Mouse (Mus musculus) lung, embryonic 14.5 days (tissue): ENCODE data around the gene Arid5b. TPM values are rescaled to one million over a fixed set of nuclear protein-coding genes. Genes with fewer than 3 reads are reported as not detected.

Source experiments
- ATAC-seq: fragments of 200-750 bp; cut with Nextera tagmentation; 2 replicates; pipeline ENCODE4 v1.8.0; 2017; ENCODE audit warnings: mild to moderate bottlenecking, moderate TSS enrichment, moderate library complexity; ENCODE audit not compliant: insufficient read depth
- DNase-seq: peaks from one replicate; pipeline ENCODE4 v3.0.0-alpha.2; 2015
- H3K27ac ChIP-seq: fragments of 300-500 bp; sonication (generic); 2 replicates; pipeline ENCODE4 v1.5.1; 2014; ENCODE audit warnings: low read depth, mild to moderate bottlenecking, moderate library complexity
- H3K27me3 ChIP-seq: fragments of 300-500 bp; sonication (generic); 2 replicates; pipeline ENCODE4 v1.6.1; 2014; ENCODE audit warnings: low read length, control low read depth; ENCODE audit not compliant: insufficient read depth
- H3K36me3 ChIP-seq: fragments of 300-500 bp; sonication (generic); 2 replicates; pipeline ENCODE4 v1.6.1; 2014; ENCODE audit warnings: control low read depth; ENCODE audit not compliant: insufficient read depth
- H3K4me1 ChIP-seq: fragments of 300-500 bp; sonication (generic); 2 replicates; pipeline ENCODE4 v1.6.1; 2014; ENCODE audit warnings: antibody characterized with exemption, control low read depth; ENCODE audit not compliant: insufficient read depth
- H3K4me2 ChIP-seq: fragments of 300-500 bp; sonication (generic); 2 replicates; pipeline ENCODE4 v1.6.1; 2014; ENCODE audit warnings: mild to moderate bottlenecking
- H3K4me3 ChIP-seq: fragments of 300-500 bp; sonication (generic); 2 replicates; pipeline ENCODE4 v1.5.1; 2014; ENCODE audit warnings: low read depth, low read length
- H3K9ac ChIP-seq: fragments of 300-500 bp; sonication (generic); 2 replicates; pipeline ENCODE4 v1.6.1; 2014
- H3K9me3 ChIP-seq: fragments of 300-500 bp; sonication (generic); 2 replicates; pipeline ENCODE4 v1.6.1; 2016; ENCODE audit warnings: low read depth, low read length, control low read depth
- CTCF ChIP-seq: IDR thresholded peaks from 2 replicates; pipeline ENCODE4 v1.5.1; 2016; ENCODE audit warnings: antibody characterized with exemption, low read depth
- WGBS: fragments of 180-500 bp; shearing (Covaris S2); extraction: QIAGEN DNeasy Blood & Tissue Kit; methylation state at CpG from one replicate; pipeline ENCODE4 v1.1.7; 2014; 5-methylcytosine and 5-hydroxymethylcytosine counted together
- polyA plus RNA-seq: library from polyadenylated mRNA; unstranded; fragments of >200 nt; fragmentation: Nextera tagmentation; extraction: Ambion mirVana; gene quantifications from 2 replicates; pipeline ENCODE4 v1.2.1, GENCODE M21; 2014

Gene Arid5b
- polyA plus RNA-seq, 1 experiment from 2014 or later: 41.2 TPM

DNA sequence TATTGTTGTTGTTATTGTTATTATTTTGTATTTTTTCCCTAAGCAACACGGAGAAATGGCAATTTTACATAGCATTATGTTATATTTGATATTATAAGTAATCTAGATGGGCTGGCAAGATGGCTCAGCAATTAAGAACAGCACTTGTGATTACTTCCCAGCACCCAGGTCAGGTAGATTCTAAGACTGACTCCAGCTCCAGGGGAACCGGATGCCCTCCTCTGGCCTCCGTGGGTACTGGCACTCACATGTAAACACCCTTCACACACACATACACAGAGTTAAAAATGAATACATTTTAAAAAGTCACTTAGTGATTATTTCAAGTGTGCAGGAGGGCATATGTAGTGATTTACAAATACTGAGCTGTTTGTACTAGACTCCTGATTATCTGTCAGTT lies 190.8 kb downstream of the Arid5b start:
- Histone ChIP-seq H3K4me2 (no peak overlapping the region), H3K9ac (no peak overlapping the region), H3K4me3 (no peak overlapping the region), H3K36me3 (no peaks in the 10 kb centered on the region), H3K27me3 (no peaks in the 10 kb centered on the region), H3K27ac (no peak overlapping the region), H3K9me3 (no peaks in the 10 kb centered on the region), H3K4me1 (peaks cover 9% of the 10 kb centered on the region; the same call in 1 of the 2 replicates)
- WGBS: 60% methylated on average over 3 of the region's 3 CpGs
- DNase-seq (no peak), ATAC-seq (no peak)
- 0 out of 2 replicates have a peak, but pooled peaks have one; percentile 1 for TF ChIP-seq CTCF

- DNase-seq (no peak), ATAC-seq (no peak)
- Histone ChIP-seq H3K4me1 (peaks cover 9% of the 10 kb centered on the region; the same call in 1 of the 2 replicates), H3K9ac (no peak overlapping the region), H3K4me2 (no peak overlapping the region), H3K36me3 (no peaks in the 10 kb centered on the region), H3K9me3 (no peaks in the 10 kb centered on the region), H3K27me3 (no peaks in the 10 kb centered on the region), H3K4me3 (no peak overlapping the region), H3K27ac (no peak overlapping the region)
- no peak for TF ChIP-seq CTCF
- 72% methylated on average over 4 of the region's 4 CpGs for WGBS
Measured at GRCm38 (mm10) chr10:68086973-68087372, 191.6 kb downstream of the Arid5b start.

- TF ChIP-seq CTCF: no peak
- no peak for DNase-seq
- H3K27ac ChIP-seq: no peak overlapping the region
- no peak overlapping the region for H3K4me3 ChIP-seq
- no peaks in the 10 kb centered on the region for H3K36me3 ChIP-seq
- 0 out of 2 replicates have a peak, but pooled peaks cover 3% of the 10 kb centered on the region for H3K4me1 ChIP-seq
- no peaks in the 10 kb centered on the region for H3K9me3 ChIP-seq
- H3K4me2 ChIP-seq: no peak overlapping the region
- H3K9ac ChIP-seq: no peak overlapping the region
- no peak for ATAC-seq
- 76% methylated on average over 4 of the region's 4 CpGs for WGBS
- H3K27me3 ChIP-seq: no peaks in the 10 kb centered on the region
Measured at GRCm38 (mm10) chr10:68085574-68085973, 193.0 kb downstream of the Arid5b start.

DNA sequence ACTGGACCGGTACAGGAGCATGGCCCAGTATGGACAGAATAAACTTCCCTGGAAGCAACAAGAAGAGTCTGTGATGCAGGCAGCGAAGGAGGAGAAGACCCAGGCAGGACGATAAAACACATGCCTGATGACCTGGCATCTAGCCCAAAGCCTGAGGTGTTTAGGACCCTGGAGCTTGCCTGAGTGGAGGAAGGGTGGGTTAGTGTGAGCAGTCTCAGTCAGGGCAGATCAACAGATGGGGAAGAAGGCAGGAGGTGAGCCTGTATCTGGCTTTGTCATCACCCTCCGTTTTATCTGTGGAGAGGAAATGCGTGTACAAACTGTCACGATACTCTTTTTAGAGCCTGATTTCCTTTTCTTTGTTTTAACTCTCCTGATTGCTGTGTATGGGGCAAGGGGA lies 196.8 kb downstream of the Arid5b start:
- Histone ChIP-seq H3K36me3 (no peaks in the 10 kb centered on the region), H3K27me3 (no peaks in the 10 kb centered on the region), H3K27ac (no peak overlapping the region), H3K4me3 (no peak overlapping the region), H3K9ac (no peak overlapping the region), H3K4me1 (no peaks in the 10 kb centered on the region), H3K4me2 (no peak overlapping the region), H3K9me3 (no peaks in the 10 kb centered on the region)
- WGBS: 32% methylated on average over 6 of the region's 6 CpGs
- no peak for ATAC-seq
- no peak for TF ChIP-seq CTCF
- DNase-seq: peak; percentile 46

- Histone ChIP-seq H3K4me2 (no peak overlapping the region), H3K36me3 (no peaks in the 10 kb centered on the region), H3K4me1 (no peaks in the 10 kb centered on the region), H3K27me3 (no peaks in the 10 kb centered on the region), H3K9me3 (no peaks in the 10 kb centered on the region), H3K9ac (no peak overlapping the region), H3K27ac (no peak overlapping the region), H3K4me3 (no peak overlapping the region)
- WGBS: 79% methylated on average over 10 of the region's 10 CpGs
- DNase-seq: no peak
- ATAC-seq: no peak
- no peak for TF ChIP-seq CTCF
Measured at GRCm38 (mm10) chr10:68079910-68080670, 198.4 kb downstream of the Arid5b start.

GRCm38 (mm10) chr10:68078708-68079107 lies 199.8 kb downstream of the Arid5b start:
- Histone ChIP-seq H3K9ac (no peak overlapping the region), H3K36me3 (no peaks in the 10 kb centered on the region), H3K4me2 (no peak overlapping the region), H3K4me3 (no peak overlapping the region), H3K9me3 (no peaks in the 10 kb centered on the region), H3K27me3 (no peaks in the 10 kb centered on the region), H3K27ac (no peak overlapping the region), H3K4me1 (no peaks in the 10 kb centered on the region)
- ATAC-seq: no peak
- no peak for DNase-seq
- no peak for TF ChIP-seq CTCF
- 90% methylated on average over 3 of the region's 3 CpGs for WGBS

DNA sequence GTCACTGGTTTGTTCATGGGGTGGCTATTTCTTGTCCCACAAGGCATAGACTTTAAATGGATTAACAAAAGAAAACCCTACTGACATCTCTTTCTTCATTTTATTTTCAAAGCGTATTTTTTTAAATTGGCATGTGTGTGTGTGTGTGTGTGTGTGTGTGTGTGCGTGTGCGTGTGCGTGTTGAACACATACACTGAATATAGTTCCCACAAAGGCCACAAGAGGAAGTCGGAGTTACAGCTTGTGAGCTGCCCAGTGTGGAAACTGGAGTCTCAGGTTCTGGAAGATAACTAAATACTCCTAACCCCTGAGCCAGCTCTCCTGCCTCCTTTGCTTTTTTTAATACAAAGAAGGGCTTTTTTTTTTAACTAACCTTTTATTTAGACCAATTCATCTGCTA lies 203.4 kb downstream of the Arid5b start:
- Histone ChIP-seq H3K4me3 (no peak overlapping the region), H3K9me3 (no peaks in the 10 kb centered on the region), H3K4me2 (no peak overlapping the region), H3K36me3 (no peaks in the 10 kb centered on the region), H3K9ac (no peak overlapping the region), H3K4me1 (no peaks in the 10 kb centered on the region), H3K27me3 (no peaks in the 10 kb centered on the region), H3K27ac (no peak overlapping the region)
- no peak for TF ChIP-seq CTCF
- no peak for ATAC-seq
- 84% methylated on average over 5 of the region's 5 CpGs for WGBS
- no peak for DNase-seq

DNA sequence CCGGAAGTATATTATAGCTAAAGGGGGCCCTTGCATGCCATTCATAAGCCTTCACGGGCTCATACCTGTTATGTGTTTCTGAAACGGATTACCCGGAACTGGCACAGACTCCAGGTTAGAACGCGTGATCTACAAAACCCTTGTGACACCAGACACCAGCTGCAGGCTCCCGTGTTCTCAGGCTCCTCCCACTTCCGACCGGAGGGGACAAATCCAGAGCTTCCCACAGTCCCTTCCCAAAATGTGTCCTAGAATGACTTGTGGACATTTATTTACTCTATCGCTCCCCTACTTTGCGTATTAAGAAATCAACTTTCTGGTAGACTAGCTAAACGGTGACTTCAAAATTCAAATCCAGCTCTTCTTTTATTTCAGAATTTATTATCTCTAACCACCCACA lies 204.2 kb downstream of the Arid5b start:
- no peaks in the 10 kb centered on the region for H3K9me3 ChIP-seq
- no peak overlapping the region for H3K9ac ChIP-seq
- no peak for ATAC-seq
- no peaks in the 10 kb centered on the region for H3K4me1 ChIP-seq
- WGBS: 78% methylated on average over 12 of the region's 12 CpGs
- no peak overlapping the region for H3K4me3 ChIP-seq
- no peak overlapping the region for H3K4me2 ChIP-seq
- DNase-seq: no peak
- no peaks in the 10 kb centered on the region for H3K27me3 ChIP-seq
- no peak for TF ChIP-seq CTCF
- H3K36me3 ChIP-seq: no peaks in the 10 kb centered on the region
- H3K27ac ChIP-seq: no peak overlapping the region
